20 mouse cellular contexts compared by ENCODE assay signal in genomic region chr12:103282936-103283335, GRCm38 (mm10). TPM values are rescaled to one million over a fixed set of nuclear protein-coding genes. Genes with fewer than 3 reads are reported as not detected.
"Had no signal": no experiment of that assay in that cellular context is flagged by ENCODE, and none has a peak within 500 bp of the region (broad histone marks: within the 10 kb centered on the region; RNA-seq: fewer than 3 reads in every experiment).

No protein-coding gene starts in this region.

- DNase-seq: layer of hippocampus, postnatal 36 days; liver, postnatal 0 days; lung, embryonic 14.5 days; thymus, adult 18-20 months; thymus, postnatal 36 days had no signal

- H3K27me3 ChIP-seq: limb, embryonic 13.5 days had no signal

- ATAC-seq: intestine, postnatal 0 days; liver, postnatal 0 days; lung, postnatal 0 days; midbrain, embryonic 16.5 days had no signal

- H3K27ac ChIP-seq: kidney, postnatal 0 days; left cerebral cortex, adult 2 months; limb, embryonic 13.5 days; liver, embryonic 14.5 days; macrophage had no signal

- H3K9ac ChIP-seq: limb, embryonic 13.5 days; liver, embryonic 14.5 days; liver, postnatal 0 days; lung, embryonic 14.5 days had no signal

- H3K4me3 ChIP-seq: left cerebral cortex, adult 2 months; limb, embryonic 13.5 days had no signal

- H3K36me3 ChIP-seq: limb, embryonic 13.5 days had no signal

- H3K4me2 ChIP-seq: limb, embryonic 13.5 days; liver, embryonic 11.5 days; lung, embryonic 14.5 days had no signal

RNA-seq across cellular contexts. Expression of gene Fam181a, which starts 27.8 kb away (rescaled TPM):
- total RNA-seq: megakaryocyte, adult 5-6 weeks had no signal
- polyA plus RNA-seq: intestine, postnatal 0 days; kidney, embryonic 14.5 days; kidney, postnatal 0 days; liver, embryonic 11.5 days; liver, embryonic 14.5 days; liver, postnatal 0 days; macrophage; small intestine, adult 2 months; spleen, adult 2 months; stomach, embryonic 16.5 days; urinary bladder, adult 2 months had no signal

RNA-seq across cellular contexts. Expression of gene Prima1, which starts 41.0 kb away (rescaled TPM):
- total RNA-seq: megakaryocyte, adult 5-6 weeks had no signal
- polyA plus RNA-seq: liver, embryonic 14.5 days; liver, postnatal 0 days; lung, embryonic 14.5 days; macrophage; spleen, adult 2 months had no signal
